Mouse (Mus musculus): ENCODE results near the gene Tmem59.

GRCm38 (mm10) chr4:107196454-107196853, 18.3 kb downstream of the Tmem59 start:
- TF ChIP-seq CTCF (IDR thresholded peaks at IDR 0.05; ENCODE audit: low read depth) (no peak), EP300 (IDR thresholded peaks at IDR 0.05; ENCODE audit: low read depth) (no peak)
